Mouse (Mus musculus) liver, postnatal 0 days (tissue): Measurements from ENCODE around the gene Ttc39b.

Experiments
- CTCF ChIP-seq: sonication (generic); IDR thresholded peaks from 2 replicates; pipeline ENCODE4 v1.5.1; 2016; ENCODE audit warnings: antibody characterized with exemption, low read depth
- EP300 ChIP-seq: IDR thresholded peaks from 2 replicates; pipeline ENCODE4 v1.6.1; 2016; ENCODE audit warnings: antibody characterized with exemption, low read depth, mild to moderate bottlenecking

DNA sequence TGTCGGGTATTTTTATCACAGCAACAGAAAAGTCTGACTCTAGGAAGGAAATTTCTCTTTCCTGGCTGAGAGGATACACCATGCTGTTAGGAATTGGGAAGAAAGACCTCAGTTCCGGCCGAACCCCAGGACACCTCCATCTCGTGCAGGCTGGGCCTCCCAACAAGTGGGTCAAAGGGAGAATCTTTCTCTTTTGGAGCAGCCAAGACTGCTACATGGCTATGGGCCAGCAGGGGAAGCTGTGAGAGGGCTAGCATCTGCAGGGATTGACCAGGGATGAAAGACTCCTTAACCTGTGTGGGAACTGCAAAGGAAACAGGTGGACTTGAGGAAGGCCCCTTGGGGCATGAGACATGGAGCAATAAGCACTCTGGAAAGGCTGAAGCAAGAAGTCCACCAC is 11.7 kb downstream of the Ttc39b start:
- TF ChIP-seq EP300, result no peak
- TF ChIP-seq CTCF, result no peak
